Mouse (Mus musculus) kidney, adult 8-10 months (tissue): ENCODE measurements around the gene Coa5.

ENCODE experiments used
- DNase-seq, 2 experiments: peaks; one replicate each; pipeline ENCODE4 v3.0.0; 2022

Gene Coa5

DNA sequence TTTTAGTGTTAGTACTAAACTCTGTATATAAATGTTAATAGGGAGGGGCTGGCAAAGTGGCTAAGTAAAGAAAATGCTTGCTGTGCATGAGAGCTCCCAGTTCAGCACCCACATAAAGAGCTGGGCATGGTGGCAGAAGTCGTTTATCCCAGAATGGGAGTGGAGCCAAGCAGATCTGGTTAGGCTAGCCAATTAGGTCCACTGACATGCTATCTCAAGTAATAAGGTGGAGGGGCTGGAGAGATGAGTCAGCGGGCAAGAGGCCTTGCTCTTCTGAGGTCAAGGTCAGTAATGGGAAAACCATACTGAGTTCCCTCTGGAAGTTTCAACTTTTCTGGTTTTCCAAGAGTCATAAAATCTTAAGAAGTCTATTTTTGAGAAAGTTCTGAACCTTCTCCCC, 992 bp downstream of the Coa5 start:
- DNase-seq = peak in 1 of 2 experiments; percentile 10

DNA sequence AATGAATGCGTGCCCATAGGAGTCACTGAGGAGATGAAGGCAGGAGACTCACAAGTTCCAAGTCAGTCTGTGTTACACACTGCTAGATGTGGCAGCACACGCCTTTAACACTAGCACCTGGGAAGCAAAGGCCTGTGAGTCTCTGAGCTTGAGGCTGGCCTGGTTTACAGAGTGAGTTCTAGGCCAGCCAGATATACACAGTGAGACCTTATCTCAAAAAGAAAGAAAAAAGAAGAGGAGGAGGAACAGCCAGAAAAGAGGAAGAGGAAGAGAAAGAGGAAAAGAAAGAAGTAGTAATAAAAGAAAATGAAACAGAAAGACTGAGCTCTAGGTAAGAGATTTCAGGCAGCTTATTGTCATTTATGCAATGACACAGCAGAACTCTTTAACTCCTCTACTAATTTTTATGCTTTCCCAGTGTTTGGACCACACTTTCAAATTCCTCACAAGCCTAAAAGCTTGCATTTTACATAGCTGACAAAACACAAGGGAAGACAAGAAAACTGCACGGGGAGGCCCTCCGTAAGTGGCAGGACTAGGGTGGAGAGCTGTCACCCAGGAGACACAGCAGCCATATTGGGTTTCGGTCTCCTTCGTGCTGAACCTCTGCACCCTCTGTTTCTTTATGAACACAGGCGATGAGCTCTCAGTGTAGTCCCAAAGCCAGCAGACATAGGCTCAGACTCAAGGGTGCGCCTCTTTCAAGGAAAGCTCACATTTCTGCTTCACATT, 2.6 kb downstream of the Coa5 start:
- DNase-seq = no peak

DNA sequence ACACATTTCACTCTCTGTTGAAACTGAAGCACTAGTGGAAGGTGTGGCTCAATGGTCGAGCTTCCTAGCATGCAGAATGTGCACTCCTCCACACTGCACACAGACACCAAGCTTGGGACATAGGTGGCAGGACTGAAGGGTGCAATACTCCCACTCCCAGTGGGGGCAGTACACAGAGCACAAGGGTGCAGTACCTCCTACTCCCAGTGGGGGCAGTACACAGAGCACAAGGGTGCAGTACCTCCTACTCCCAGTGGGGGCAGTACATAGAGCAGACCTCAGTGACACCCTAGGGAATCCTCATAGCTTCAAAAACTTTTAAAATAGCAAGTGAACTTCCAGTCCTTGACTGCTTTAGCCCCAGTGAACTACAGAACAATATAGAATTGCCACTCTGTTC, 10.5 kb downstream of the Coa5 start:
- peak in 1 of 2 experiments; percentile 37 for DNase-seq

DNA sequence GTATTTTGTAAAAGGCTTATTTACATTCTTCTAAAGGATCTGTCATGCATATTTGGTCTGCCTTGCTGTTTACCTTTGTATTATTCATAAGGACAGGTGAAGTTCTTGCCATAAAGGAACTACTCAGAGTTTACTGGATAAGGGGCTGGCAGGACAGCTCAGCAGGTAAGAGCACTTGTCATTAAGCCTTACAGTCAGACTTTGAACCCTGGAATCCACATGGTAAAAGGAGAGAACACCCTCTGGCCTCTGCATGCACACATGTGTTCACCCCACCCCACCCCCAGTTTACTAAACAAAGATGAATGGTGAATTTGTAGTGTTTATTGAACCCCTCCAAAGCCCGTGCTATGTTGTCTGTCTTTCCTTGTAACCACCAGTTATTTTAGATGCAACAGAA, 14.5 kb downstream of the Coa5 start:
- DNase-seq = no peak

DNA sequence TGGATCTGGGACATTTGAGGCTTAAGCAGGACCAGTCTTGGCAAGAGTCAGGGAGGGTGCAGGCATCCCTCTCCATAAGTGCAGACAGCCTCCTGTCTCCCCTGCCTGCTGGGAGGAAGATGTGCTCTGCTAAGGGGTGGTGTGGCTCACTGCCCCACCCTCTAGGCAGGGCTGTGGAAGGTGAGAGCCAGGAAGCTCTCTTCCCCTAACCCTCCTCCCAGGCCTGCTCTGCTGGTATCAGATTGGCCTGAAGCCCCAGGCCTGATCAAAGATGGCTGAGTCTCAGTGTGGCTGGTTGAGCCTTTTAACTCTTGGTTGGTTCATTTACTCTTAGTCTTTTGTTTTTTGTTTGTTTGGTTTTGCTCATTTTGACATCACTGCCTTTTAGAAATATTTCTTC, 20.3 kb downstream of the Coa5 start:
- DNase-seq = no peak

DNA sequence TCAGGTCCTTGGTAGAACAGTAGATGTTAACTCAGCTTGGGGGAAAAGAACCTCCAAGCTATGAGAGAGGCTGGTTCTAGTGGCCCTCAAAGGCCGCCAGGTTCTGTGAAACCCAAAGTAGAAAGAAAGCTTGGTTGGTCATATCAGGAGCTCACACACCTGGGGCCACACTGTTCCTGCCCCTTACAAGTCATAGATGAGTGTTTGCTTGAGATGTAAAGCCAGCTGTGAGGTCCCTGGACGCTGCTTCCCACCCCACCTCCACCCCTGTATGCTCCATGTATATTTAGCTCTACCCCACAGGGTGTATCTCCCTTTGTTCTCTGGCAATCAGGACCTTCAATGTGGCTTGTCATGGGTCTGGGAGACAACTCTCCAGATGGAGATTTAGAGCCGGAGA, 21.2 kb downstream of the Coa5 start:
- DNase-seq = no peak

DNA sequence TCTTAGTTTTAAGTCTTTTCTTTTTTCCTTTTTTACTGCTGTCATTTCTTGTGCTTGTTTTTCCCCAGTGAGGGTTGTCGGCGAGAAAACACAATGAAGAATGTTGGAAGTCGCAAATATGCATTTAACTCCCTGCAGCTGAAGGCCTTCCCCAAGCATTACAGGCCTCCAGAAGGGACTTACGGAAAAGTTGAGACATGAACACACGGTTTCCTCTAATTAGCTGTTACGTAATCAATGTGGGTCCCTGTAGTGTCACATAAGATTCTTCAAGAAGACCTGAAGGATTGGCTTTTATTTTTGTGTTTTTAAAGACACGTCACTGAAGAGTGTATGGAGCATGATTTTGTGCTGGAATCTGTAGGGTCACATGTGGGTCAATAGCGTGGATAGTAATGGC, 21.8 kb downstream of the Coa5 start:
- DNase-seq = no peak

DNA sequence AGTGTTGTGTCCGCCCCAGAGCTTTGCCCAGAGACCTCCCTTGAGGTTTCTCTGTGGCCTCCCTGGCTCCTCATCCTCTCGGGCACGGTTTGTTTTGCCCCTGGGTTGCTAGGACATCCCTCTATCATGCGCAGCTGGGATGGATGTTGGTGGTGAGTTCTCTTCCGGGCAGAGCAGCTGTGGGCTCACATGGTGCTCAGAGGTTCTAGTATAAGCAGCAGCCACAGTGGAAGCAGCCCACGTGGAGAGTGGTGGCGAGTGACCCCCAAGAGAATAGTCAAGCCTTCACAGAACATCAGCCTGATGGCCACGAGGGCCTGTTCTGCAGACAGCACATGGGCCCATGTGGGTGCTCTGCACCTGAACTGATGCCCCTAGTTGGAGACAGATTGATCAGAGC, 22.7 kb downstream of the Coa5 start:
- DNase-seq = no peak

DNA sequence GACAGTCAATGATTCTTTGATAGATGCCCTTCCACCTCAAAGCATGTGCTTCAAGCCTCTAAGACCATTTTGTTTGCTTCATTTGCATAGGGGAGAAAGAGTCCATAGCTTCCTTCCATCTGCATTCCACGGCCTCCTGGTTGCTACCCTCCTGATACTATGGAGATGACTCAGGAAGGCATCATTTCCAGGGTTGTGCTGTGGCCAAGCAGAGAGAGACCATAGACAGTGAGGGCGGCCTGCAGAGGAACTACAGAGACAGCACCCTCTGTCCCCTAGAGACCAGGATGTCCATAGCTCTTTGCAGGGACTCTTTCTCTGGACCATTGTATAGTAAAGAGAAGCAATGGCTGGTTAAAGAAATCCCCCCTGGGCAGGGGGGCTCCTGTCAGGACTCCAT, 24.8 kb downstream of the Coa5 start:
- no peak for DNase-seq

DNA sequence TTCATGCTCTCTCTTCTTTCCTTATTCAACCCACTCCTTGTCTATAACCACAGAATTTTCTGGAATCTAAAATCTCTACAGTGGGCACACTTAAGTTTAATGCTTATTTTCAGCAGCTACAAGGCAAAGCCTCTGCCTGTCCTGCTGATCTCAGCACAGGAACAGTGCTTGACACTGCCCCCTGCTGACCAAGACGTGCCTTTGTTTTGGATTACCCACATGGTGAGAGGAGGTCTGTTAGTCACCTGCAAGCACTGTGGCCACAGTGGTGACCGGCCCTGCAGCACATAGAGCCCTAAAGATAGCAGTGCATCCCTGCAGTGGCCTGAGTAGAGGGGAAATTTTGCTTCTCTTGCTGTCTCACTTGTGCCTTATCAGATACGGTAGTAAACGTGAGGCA, 28.2 kb downstream of the Coa5 start:
- DNase-seq = peak; percentile 36 to 64

DNA sequence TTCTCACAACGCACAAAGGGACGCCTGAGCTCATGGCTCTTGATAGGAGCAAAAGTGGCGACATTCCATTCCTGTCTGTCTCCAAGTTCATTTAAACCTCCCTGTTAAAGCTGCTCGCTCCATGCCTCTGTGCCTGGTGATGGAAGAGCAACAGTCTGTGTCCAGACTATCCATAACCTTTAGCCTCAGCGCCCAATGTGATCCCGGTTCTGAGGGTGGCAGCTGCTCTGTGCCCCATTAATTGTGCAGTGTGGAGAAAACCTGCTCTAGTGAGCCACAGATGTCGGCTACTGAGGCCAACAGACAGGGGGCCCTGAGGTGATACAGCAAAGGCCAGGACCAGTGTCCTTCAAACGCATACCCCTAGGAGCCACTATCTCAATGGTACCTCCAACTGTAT, 30.2 kb downstream of the Coa5 start:
- no peak for DNase-seq

DNA sequence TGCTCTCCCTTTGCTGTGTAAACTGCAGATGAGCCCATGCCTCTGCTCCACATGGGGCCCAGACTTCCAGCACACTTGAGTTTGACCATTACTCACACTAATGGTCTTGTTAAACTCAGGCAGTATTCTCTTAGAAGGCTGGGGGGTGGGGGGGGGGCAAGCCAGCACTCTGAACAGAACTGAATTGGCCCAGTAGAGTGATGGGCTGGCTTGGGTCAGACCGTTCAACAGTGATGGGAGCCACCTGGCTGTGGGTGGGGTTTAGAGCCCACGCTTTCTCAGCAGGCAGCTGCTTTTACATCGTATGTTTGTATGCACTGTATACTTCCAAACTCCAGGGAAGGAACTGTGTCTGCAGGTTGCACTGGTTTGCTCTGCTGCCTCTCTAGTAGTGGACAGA, 30.9 kb downstream of the Coa5 start:
- DNase-seq = no peak

DNA sequence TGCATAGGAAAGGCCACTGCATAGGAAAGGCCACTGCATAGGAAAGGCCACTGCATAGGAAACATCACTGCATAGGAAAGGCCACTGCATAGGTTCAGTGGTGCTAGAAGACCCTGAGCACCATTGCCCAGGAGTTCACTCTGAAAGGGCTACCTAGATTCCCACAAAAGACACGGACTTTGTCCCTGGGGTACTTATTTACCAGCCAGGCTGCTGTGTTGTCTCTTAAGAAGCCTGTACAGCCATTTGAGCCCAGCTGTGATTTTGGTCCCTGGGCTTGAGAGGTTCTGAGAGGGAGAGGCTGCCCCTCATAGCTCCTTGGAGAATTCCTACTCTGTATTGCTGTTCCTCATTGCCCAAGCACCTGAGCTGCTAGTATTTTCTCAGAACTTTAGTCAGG, 33.4 kb downstream of the Coa5 start:
- DNase-seq = peak; percentile 49 to 57

DNA sequence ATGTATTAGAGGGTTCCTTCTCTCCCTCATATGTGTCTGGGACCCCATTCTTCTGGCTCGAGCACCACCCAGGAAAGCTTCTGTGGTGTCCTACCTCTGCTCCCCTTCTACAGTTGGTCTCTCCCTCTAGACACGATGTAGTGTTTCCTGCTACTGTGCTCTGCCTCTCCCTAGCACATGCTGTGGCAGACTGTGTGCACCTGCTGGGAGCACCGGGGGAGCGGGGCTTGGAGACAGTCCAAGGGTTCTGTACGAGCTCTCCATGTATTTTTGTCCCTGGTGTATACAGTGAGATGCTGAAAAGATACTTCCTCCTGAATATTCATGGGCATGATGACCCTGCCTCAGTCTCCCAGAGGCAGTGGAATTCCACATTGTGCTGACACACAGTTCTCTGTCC, 36.7 kb downstream of the Coa5 start:
- DNase-seq = no peak

DNA sequence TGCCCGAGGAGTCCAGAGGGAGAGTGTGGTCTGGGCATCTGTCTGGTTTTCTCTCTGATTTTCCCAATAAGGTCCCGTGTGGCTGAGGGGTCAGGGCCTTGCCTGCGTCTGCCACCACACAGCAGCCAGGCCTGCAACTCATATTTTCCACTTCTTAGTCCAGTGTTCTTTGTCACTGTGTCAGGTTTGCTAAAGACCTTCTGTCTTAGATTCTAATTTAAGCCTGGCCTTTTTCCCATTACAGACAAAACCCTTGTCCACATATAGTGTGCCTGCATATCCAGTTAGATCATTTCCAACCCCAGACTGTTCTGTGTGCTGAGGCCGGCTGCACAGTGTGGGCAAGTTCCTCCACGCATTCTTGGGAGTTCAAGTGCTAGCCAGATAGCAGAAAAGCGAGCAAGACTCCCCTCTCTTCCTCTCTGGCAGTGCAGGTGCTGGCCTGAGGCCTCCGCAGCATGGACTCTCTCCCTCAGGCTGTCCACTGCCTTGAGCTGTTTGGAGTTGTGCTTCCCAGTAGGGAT, 43.4 kb downstream of the Coa5 start:
- no peak for DNase-seq

DNA sequence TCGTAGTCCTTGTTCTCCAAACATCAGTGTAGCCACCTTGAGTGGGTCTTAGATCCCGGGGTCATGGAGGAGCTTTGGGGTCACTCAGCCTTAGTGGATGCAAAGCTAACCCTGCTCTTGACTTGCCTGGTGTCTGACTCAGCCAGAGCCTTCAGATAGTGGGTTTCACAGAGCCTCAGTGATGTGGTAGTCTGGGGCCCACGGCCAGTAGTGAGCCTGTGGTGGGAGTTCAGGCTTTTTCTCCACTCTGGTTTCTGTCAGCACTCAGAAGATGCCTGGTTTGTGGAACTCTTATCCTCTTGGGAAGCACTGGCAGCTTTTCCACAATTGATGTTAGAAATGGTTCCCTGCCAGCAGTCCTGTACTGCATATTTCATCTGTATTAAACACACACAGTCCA, 45.6 kb downstream of the Coa5 start:
- no peak for DNase-seq

DNA sequence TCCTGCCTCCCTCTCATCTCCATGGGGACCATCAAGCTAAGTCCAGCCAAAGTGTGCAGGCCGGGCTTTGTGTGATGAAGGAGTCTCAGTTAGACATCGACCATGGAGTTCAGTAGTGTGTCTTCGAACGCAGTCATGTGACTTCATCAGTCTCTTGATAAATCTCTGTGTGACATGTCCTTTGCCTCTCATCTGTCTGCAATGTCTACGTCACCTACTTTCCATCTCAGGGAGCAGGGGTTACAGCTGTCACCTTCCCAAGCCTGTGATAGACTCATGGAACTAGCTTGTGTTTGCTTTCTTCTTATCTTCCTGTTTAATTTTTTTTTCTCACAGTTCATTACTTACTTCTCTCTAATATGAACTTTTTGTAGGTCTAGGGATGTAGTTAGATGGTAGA, 49.0 kb downstream of the Coa5 start:
- no peak for DNase-seq

DNA sequence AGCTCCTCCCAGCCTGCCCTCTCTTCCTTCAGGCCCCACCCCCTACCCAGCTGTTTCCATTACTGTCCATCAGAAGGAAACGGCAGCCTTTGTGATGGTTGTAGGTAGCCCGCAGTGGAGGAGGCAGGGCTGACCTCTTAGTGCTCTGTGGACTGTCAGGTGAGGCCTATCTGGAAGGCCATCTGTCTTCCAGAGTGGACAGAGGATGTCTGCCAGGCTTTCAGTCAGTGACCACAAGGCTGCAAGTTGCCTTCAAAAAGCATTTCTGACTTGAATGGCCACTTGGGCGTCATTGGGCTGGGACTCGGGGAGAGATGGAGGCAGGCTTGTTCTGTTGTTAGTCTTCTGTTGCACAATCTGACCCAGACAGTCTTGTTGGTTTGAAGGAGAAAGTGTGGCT, 50.4 kb downstream of the Coa5 start:
- no peak for DNase-seq

DNA sequence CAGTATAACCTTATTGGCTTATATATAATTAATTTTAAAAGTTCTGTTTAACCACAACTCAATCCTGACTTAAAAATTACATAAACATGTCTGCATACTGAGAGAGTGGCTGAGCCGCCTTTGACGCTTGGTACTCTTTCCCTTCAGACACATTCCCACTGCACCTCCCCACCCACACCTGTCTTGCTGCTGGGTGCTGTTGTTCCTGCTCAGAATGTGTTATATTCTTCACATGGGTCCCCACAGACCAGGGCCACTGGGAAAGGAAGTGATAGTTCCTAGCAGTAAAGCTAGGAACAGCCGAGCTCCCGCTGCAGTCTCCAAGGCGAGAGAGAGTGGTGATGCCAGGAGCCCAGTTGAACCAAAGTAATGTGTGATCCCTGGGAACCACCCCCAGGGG, 51.8 kb downstream of the Coa5 start:
- DNase-seq = no peak

DNA sequence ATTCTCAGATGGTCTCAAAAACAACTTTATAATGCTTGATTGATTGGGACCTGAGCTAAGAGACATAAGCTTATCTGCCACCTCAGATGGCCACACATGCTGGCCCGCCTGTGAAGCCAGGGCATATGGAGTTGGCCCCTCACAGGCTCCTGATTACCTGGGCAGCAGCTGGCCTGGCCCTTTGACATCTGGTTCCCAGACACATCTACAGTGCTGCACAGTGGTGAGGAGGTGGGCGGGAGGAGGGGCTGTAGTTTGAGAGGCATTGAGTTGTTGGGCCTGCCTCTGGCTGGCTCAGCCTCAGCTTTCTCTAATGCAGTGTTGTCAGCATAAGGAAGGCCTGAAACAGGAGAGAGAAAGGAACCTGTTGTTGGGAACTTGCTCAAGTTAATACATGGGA, 53.2 kb downstream of the Coa5 start:
- DNase-seq = no peak

DNA sequence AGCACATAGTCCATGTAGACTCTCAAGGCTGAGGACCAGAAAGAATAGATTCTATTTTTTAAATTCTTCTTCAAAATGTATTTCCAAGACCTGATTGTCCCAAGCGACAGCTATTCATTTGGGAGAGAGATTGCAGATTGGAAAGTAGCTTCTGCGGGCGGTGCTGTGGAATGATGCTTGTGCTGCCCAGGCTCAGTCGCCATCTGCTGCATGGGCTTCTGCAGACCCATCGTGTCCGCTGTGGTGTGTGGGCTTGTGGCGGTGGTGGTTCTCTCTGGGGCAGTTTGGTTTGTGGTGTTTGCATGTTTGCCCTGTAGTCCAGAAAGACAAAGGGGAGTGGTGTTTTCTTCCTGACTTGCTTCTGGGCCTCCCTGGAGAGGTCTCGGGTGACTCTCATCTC, 53.7 kb downstream of the Coa5 start:
- DNase-seq = no peak

DNA sequence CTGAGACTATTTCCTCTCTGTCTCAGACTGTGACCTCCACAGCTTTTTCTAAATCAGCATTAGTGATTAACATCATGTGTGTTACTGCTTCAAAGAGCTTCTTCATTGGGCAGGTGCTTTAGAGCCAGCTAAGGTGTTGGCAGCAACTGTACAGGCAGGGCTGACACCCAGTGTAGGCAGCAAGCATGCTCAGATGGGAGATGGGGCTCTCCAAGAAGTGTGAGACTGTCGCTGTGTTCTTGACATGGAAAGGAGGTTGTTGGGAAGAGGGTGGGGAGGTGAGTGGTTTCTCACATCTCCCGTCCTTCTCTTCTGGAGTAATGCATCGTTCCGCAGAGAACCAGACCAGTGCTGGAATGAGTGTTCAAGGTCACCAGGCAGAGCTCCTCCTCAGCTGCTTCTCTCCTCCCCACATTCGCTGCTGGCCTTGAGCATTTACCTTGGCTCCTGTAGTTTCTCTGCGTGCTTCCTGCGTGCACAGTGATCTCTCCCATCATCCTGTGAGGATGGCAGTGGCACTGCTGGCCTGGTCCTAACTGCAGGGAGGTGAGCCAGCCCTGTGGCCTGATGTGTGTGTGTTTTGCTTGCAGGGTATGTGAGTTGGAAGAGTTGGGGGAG, 61.0 kb downstream of the Coa5 start:
- no peak for DNase-seq

DNA sequence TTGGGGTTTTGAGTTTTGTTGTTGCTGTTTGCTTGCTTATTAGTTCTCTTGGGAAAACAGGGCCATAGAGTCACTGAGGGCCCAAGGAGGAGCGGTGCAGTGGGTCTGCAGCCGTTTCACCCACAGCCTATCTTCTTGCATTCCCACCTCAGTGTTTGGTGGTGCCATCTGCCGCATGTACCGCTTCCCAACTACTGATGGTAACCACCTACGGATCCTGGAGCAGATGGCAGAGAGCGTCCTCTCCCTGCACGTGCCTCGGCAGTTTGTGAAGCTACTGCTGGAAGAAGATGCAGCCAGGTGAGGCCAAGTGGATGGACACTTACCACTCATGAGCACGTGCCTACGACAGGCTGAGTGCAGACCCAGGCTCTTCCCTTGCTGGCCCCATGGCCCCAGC, 61.8 kb downstream of the Coa5 start:
- DNase-seq = no peak
